Mouse (Mus musculus): ENCODE measurements around the gene Cct8. TPM values are rescaled to one million over a fixed set of nuclear protein-coding genes. Genes with fewer than 3 reads are reported as not detected.

The Cct8 gene
- polyA plus RNA-seq, 1 experiment from 2014 or later = 282 TPM

Other genes starting within 250 kb of the Cct8 start
- 24.3 and 24.5 TPM in 2 replicates for gene N6amt1, start 141.7 kb downstream of the Cct8 start, polyA plus RNA-seq (2015; fragmentation: Nextera tagmentation; extraction: Ambion mirVana)
- 16.5 and 19.4 TPM in 2 replicates for gene Ltn1, start 63.3 kb downstream of the Cct8 start, polyA plus RNA-seq (2015; fragmentation: Nextera tagmentation; extraction: Ambion mirVana)
- 10.9 and 11.1 TPM in 2 replicates for gene Rwdd2b, start 55.3 kb downstream of the Cct8 start, polyA plus RNA-seq (2015; fragmentation: Nextera tagmentation; extraction: Ambion mirVana)
- gene Usp16, start 41.2 kb downstream of the Cct8 start, polyA plus RNA-seq (2015; fragmentation: Nextera tagmentation; extraction: Ambion mirVana) = 33.2 and 36.8 TPM in 2 replicates
- gene Map3k7cl, start 57.5 kb upstream of the Cct8 start, polyA plus RNA-seq (2015; fragmentation: Nextera tagmentation; extraction: Ambion mirVana) = 1.0 and 1.3 TPM in 2 replicates
- gene Bach1, start 203.1 kb upstream of the Cct8 start, polyA plus RNA-seq (2015; fragmentation: Nextera tagmentation; extraction: Ambion mirVana) = 8.1 and 10.2 TPM in 2 replicates